Mouse (Mus musculus): ENCODE data around the gene Ubl3.

Ubl3 gene

DNA sequence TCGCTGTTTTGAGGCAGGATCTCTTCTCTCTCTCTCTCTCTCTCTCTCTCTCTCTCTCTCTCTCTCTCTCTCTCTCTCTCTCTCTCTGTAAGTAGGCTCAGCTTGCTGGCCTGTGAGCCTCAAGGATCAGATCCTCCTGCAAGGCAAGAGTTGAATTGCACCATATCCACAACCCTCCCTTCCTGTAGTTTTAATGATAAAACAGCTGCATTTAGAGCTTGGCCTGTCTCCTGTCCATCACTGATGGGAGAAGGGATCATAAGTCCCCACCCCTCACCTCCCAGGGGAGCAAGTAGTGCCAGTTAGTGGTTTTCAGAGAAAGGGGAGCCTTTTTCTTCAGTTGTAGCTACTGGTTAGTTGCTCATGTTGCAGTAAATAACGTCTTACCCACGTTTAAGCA is 11.5 kb upstream of the Ubl3 start:
- in situ Hi-C loops (cut with MboI, MseI): loop anchor here (10.0 kb wide), 1 partner anchor 1501 kb away; no protein-coding TSS in a partner anchor

DNA sequence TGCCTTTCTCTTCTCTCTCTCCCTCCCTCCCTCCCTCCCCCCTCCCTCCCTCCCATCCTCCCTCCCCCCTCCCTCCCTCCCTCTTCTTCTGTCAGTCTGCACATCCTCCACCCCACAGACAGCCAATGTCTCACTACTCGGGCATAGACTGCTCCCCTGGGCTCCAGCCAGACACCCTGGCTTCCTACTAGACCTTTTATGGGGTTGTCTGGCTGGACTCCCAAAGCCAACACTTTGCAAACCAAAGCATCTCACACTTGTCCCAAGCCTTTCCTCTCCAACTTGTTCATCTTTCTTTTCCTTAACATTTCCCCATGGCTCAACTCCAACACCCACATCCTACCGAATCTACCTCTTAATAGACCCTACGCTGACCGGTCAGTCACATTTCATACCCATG is 10.7 kb upstream of the Ubl3 start:
- in situ Hi-C loops (cut with MboI, MseI): loop anchor here (10.0 kb wide), 1 partner anchor 1502 kb away; no protein-coding TSS in a partner anchor

DNA sequence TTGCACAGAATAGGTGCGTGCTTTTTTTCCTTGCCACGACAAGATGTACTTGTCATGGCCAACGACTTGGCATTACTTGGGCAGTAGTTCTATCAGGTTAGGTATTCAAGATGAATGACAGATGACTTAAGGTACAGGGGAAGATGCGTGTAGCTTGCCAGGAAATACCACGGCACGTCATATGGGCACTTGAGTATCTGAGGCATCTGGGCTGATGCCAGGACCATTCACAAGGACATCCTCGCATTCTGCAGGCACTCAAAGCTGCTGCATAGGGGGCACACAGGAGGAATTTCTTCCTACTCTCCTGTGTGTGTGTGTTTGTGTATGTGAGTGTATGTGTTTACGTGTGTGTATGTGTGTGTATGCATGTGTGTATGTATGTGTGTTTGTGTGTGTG is 9.6 kb upstream of the Ubl3 start:
- in situ Hi-C loops (cut with MboI, MseI): loop anchor here (10.0 kb wide), 1 partner anchor 1503 kb away; no protein-coding TSS in a partner anchor

DNA sequence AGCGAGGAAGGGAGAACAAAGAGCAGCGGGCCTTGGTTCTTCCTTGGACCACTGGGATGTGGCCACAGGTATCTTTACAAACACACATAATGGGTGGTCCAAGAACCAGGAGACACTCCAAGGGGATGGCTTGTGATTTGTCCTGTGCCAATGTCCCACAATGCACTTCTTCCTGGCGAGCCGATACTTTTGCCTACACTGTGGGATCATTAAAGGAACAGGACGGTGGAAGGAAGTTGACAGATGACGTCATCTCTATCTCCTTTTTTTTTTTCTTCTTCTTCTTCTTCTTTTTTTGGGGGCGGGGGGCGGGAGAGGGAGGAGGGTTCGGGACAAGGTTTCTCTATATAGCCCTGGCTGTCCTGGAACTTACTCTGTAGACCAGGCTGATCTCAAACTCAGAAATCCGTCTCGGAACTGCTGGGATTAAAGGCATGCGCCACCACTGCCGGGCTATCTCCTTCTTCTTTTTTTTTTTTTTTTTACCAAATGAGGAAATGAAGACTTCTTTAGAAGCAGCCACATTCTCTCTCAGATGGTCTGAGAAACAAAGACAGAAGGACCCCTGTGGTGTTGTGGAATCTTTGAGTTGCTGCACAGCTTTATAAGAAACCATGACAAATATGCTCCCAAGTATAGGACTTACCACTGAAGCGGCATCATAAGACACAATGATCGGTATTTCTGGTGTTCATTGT is 6.8 kb upstream of the Ubl3 start:
- in situ Hi-C loops (cut with MboI, MseI): no loop called here

DNA sequence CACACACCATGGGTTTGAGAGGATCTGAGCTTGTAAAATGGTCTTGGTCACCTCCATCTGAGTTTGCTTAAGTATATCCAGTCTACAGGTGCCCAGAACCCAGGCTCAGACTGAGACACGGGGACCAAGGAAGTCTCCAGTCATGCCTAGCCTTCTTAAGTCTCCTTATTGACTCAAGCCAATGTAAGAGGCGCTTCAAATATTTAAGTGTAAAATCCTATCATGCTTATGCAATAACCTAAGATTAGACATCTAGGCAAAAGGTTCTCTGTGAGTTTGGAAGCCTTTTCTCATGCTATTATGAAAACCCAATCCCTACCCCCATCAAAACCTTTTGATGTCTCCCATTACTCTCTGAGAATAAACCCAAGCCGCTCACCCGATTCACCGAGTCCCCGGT is 5.9 kb upstream of the Ubl3 start:
- in situ Hi-C loops (cut with MboI, MseI): no loop called here

DNA sequence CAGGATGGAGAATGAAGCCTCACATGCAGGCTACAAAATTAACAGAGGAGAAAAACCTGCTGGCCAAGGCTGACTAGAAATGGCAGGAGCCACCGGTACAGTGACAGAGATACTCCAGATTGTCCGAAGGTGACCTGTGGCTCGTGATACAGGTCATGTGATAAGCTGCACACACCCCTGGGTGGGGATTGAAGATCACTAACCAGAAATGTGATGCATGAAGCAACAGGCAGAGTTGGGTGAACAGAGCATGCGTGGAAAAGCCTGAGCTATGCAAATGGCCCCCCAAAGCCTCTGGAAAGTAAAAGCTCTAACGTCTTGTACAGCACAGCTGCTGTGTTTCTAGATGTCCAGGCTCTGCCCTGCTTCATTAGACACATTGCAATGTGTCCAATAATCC is 3.9 kb upstream of the Ubl3 start:
- in situ Hi-C loops (cut with MboI, MseI): no loop called here

DNA sequence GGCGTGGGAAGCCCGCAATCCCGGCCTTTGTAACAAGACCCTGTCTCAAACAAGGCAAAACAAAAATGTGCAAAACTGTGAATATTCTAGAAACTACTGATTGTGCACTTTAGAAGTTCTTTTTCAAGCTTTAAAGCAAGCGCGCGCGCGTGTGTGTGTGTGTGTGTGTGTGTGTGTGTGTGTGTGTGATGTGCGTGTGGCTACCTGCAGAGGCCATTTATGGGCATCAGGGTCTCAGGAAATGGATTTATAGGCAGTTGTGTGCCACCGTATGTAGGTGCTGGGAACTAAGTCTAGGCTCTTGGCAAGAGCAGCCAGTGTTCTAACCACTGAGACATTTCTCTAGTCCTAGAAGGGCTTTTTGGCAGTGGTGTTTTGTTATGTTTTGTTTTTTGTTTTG is 2.6 kb upstream of the Ubl3 start:
- in situ Hi-C loops (cut with MboI, MseI): no loop called here

DNA sequence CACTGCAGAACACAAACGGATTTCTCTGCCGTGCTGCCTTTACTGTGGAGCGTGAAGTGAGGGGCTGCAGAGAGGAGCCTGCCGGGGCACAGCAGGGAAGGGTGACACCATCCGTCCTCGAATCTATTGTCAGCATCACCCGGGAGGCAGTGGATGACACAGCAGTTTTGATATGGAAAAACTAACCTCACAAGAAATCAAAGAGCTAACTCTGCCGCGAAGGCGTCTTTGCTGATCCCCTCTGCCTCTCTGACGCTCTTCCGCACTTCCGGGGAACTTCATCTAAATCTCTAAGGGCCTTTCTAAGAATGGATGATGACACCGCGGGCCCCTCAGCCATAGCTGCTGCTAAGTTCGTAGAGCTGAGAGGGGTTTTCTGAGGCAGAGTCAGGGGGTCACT is 2.1 kb upstream of the Ubl3 start:
- in situ Hi-C loops (cut with MboI, MseI): loop anchor here (5.0 kb wide), 1 partner anchor 157 kb away; the partner anchor contains the start of gene Slc7a1

DNA sequence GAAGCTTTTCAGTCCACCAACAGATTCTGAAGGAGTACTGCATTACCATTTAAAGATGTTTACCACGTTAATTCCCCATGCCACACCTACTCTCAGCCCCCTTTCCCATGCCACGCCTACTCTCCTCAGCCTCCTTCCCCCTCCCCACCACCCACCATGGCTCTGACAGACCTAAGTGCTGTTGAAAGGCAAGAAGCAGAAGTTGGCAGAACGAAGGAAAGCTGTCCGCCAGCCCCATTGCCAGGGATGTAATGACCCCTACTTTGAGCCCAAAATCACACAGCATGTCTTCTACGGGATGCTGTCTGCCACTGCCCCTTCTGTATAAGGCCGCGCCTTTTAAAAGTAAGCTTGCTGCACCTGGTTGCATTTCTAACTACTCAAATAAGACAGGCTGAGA is 1.7 kb upstream of the Ubl3 start:
- in situ Hi-C loops (cut with MboI, MseI): loop anchor here (5.0 kb wide), 1 partner anchor 157 kb away; the partner anchor contains the start of gene Slc7a1

DNA sequence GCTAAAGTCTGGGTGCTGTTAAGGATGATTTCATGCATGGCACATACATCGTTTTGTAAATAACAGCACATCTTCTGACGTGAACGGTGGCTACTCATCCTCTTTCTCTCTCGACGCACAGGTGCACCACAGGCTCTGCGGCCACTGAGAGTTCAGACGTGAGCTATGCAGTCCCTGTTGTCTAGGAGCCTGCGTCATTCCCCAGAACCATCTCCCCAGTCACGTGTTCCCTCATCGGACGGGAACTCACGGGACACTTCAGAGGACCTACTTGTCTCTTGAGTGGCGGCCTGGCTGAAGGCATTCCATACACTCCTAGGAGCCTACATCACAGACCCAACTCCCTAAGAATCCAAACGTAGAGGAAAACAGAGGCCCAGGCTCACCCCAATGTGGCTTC is 1.1 kb upstream of the Ubl3 start:
- in situ Hi-C loops (cut with MboI, MseI): loop anchor here (5.0 kb wide), 1 partner anchor 156 kb away; the partner anchor contains the start of gene Slc7a1

DNA sequence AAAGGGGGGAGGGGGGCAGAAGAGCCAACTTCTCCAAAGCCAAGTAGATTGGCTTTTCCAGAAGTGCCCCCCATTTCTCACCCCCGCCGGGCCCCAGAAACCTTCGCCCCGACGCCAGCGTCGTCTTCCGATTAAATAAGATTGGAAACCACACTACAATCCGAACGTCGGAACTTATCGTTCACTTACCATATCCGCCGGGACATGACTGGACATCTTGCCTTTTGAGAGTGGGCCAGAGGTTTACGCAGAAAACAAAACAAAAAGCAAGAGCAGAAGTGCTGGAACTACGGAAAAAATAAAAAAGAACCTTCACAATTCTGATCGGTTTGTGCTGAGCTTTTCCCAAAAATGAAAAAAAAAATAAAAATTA is 839 bp downstream of the Ubl3 start:
- in situ Hi-C loops (cut with MboI, MseI): loop anchor here (5.0 kb wide), 1 partner anchor 154 kb away; the partner anchor contains the start of gene Slc7a1

DNA sequence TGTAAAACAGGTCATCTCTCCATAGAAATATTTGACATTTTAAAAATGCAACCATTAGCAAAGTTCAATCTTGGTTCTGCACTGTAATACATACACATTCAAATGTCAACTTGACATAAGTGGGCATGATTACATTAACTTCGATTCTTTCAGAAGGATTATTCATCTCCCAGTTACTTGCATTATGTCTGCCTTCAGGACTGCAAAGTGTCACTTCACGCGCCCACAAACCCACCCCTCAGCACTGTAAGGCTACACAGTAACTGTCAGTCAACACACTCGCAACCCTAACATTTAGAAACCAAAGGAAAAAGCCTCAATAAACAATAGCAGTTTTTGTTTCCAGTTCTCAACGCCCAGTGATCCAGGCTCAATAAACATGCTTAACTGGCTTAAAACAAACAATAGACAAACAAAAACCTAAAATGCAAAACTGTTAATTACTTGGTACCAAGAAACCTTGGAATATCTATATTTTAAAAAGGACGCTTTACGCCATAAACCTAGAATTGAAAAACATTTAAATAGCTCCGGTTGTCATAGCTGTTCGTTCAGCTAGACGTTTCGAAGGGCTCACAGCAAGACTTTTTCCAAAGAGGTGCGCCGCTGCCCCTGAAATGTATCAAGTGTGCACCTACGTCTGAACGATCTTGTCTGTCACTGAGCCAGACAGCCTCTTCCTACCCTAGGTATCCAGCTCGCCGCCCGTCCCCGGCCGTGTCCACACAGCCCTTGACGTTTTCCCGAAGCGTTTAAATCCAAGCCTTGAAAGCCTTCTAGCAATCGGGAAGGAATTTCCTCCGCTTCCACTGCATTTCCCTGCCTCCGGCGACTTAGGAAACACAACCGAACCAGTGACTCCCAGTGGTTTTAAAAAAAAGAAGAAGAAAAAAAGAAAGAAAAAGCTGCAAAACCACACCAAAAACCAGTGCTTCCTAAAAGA is 1.5 kb downstream of the Ubl3 start:
- in situ Hi-C loops (cut with MboI, MseI): loop anchor here (5.0 kb wide), 1 partner anchor 154 kb away; the partner anchor contains the start of gene Slc7a1

DNA sequence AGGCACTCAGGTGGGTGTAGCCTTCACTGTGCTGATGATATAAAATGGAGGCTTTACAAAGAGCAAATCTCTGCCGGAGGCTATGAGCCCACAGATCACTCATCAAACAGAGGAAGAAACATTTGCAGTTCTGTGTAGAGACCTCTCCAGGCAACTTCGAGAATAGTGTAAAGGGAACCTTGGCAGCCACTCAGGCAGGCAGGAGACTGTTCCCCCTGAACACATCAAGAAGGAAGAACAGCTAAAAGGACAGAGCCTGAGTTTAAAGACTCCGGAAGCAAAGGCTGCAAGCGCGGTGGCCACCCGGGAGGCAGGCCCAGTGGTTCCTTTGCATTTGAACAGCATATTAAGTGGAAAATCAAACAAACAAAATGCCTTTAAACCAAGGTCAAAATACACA is 2.2 kb downstream of the Ubl3 start:
- in situ Hi-C loops (cut with MboI, MseI): loop anchor here (5.0 kb wide), 1 partner anchor 153 kb away; the partner anchor contains the start of gene Slc7a1

DNA sequence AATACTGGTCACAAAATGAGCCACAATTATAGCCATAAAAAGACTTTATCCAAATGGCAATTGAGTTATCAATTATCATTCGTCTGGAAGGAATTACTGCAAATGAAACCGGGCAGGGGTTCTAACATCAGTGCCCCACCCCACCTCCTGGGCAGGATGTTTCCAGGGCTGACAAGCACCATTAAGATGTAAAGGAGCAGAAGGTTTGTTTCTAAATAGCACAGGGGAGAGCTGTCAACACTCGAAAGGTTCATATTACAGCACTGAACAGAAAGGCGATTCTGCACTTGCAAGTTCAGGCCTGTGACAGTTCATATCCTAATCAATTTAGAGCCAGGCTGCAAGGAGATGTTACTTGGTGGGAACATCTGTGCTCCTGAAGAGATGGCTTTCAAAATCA is 3.3 kb downstream of the Ubl3 start:
- in situ Hi-C loops (cut with MboI, MseI): no loop called here

DNA sequence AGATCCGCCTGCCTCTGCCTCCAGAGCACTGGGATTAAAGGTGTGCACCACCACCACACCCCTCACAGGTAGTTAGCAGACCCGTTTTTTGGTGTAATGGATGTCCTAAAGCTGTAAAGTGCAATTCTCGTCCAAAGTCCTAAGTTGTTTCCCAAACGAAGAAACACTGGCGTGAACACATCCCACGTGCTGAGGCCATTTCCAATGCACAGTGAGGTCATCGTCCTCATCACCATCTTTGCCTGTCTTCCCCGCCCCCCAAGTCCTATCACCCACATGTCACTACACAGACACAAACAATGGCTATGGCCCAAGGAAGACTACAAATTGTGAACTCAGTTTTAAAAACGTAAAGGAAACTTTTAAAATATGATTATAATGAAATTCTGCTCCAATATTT is 4.0 kb downstream of the Ubl3 start:
- in situ Hi-C loops (cut with MboI, MseI): no loop called here

DNA sequence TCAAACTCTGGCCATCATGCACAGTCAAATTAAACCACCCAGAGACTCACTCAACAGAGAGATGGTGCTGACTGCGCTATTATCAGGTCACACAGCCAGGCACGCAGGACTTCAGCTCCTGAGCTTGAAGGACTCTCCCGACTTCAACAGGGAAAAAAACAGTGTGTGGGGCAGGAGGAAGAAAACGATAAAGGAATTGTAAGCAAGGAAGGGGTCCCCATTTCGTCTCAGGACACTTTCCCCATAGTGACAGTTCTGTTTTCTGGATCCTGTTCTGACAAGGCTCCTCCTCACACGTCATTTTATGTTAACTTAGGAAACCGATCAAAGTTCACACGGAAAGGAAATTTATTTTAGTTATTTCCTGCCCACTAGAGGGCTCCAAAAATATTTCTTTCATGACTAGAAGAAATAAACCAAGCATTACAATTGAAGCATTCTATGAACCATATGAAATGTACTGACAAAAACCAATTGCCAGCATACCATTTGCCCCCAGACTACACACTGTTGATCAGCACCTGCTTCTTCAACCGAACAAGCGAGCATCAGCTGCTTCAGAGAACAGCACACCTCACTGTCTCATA is 4.6 kb downstream of the Ubl3 start:
- in situ Hi-C loops (cut with MboI, MseI): no loop called here

DNA sequence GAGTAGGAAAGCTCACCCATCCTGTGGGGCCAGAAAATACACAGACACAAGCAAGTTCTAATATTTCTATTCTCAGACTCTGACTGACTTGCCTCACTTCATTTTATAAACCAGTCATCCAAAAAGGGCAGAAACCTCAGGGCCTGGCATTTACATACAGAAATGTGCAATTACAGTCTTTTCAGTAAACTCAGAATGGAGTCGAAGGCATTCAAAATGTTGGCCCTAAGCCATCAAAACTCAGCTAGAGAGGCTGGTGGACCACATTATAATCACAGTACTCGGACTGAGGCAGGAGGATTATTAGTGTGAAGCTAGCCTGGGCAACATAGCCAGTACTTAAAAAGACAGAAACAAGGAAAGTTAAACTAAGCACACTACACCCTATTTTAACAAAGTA is 5.6 kb downstream of the Ubl3 start:
- in situ Hi-C loops (cut with MboI, MseI): no loop called here

DNA sequence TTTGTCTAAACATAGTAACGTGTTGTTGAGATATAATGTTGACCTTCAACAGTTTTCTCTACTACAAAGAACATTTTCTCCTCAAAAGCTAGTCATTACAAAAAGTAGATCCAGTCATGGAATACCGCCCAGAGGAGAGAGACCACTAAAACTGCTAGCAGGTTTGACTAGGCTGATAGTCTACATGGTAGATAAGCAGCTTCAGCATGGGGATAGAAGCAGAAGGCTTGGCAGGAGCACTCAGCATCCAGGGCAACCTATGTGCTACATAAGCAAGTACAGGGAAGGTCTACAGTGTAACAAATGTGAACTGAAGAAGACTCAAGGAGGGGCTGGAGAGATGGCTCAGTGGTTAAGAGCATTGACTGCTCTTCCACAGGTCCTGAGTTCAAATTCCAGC is 7.9 kb downstream of the Ubl3 start:
- in situ Hi-C loops (cut with MboI, MseI): no loop called here

DNA sequence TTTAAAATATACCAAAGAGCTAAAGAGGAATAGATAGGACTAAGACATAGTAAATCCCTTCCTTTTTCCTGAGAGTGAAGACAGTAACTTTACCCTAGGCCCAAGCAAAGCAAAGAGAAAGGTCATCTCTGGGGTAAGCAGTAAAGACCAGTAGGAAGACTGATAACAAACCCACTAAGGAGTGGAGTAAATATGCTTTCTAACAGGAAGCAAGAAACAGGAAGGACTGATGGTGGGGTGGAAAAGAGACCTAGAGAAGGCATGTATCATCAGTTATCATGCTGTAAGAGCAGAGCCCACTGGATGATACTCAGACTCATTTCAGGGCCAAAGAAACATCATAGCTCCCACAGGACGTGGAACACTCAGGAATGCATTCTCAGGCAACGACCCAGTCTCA is 10.4 kb downstream of the Ubl3 start:
- in situ Hi-C loops (cut with MboI, MseI): no loop called here

DNA sequence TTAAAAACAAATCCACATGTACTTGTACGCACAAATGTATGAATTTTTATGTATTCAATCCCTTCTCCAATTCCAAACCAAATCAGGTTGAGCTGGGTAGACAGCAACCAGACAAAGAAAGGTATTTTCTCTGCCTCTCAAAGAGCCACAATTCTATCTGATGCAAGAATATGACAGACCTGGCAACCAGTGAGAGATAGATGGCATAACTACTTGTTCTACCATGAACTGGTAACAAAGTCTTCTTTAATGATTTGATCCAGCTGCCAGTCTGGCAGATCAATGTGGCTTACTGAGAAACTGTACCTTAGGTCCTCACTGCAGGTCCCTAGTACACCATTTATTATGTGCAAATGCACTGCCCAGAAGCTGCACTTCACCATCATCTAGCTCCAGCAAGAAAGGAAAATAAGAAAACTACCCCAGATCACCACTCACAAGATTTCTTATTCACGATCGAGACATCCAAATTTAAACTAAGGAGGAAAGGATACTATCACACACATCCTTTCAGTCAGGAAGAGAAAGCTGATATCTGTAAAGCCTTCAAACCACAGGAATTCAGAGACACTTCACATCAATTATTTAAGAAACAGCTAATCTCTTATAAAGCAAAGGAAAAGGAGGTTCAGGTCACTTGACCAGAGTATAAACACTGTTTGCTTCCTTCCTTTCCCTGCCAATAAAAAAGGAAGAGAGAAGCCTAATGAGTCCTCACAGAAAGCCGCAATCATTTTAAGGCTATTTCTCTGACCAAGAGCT is 16.7 kb downstream of the Ubl3 start:
- in situ Hi-C loops (cut with MboI, MseI): no loop called here

DNA sequence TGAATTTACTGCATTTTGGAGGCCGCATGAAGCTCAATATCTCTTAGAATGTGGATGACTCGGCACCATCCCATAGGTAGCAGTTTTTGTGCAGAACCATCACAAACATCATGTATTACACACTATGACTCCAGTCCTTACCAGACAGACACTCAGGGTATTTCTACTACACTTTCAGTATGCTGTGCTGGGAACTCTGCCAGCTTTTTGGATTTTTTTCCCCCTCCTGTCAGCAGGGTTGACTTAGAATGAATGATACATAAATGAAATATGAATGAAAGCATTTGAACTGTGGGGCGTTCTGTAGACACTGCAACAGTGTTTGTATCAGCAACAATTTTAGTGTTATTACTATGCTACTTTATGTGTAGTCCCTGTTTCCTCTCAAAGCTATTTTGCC is 17.9 kb downstream of the Ubl3 start:
- in situ Hi-C loops (cut with MboI, MseI): no loop called here
